Mouse (Mus musculus): Measurements from ENCODE around the gene Yjefn3. TPM values are rescaled to one million over a fixed set of nuclear protein-coding genes. Genes with fewer than 3 reads are reported as not detected.

Gene Yjefn3
- 1.4 and 2.5 TPM in 2 replicates for polyA plus RNA-seq (2012)

GRCm38 (mm10) chr8:69902163-69903062 is at the start of gene Yjefn3, which contains the start of the genes Tssk6 and Ndufa13:
Gene Yjefn3, minus strand, starts transcription at chr8:69902712.
Gene Tssk6, plus strand, starts transcription at chr8:69902184.
Gene Ndufa13, minus strand, starts transcription at chr8:69902558.

GRCm38 (mm10) chr8:69887289-69888243 is 14.9 kb downstream of the Yjefn3 start, which contains the start of gene Cilp2:
Gene Cilp2, minus strand, starts transcription at chr8:69887687.

Other genes with a start within 250 kb of the Yjefn3 start
- not detected in 2 replicates for gene Zfp964, start 248.2 kb downstream of the Yjefn3 start, polyA plus RNA-seq (2012)
- 1.2 and 2.9 TPM in 2 replicates for gene Zfp869, start 192.0 kb downstream of the Yjefn3 start, polyA plus RNA-seq (2012)
- 0.34 and 1.2 TPM in 2 replicates for gene Zfp963, start 152.7 kb downstream of the Yjefn3 start, polyA plus RNA-seq (2012)
- gene Gm20422, start 127.8 kb downstream of the Yjefn3 start, polyA plus RNA-seq (2012) = 1.1 and 2.0 TPM in 2 replicates
- gene Atp13a1, start 111.5 kb downstream of the Yjefn3 start, polyA plus RNA-seq (2012) = 66.9 and 72.1 TPM in 2 replicates
- 0.95 and 1.9 TPM in 2 replicates for gene Zfp866, start 111.5 kb downstream of the Yjefn3 start, polyA plus RNA-seq (2012)
- 55.4 and 65.7 TPM in 2 replicates for gene Gmip, start 94.0 kb downstream of the Yjefn3 start, polyA plus RNA-seq (2012)
- 1.4 and 1.8 TPM in 2 replicates for gene Lpar2, start 80.3 kb downstream of the Yjefn3 start, polyA plus RNA-seq (2012)
- 53.7 and 82.5 TPM in 2 replicates for gene Pbx4, start 70.2 kb downstream of the Yjefn3 start, polyA plus RNA-seq (2012)
- gene Cilp2, start 15.0 kb downstream of the Yjefn3 start, polyA plus RNA-seq (2012) = 0.23 and 0.24 TPM in 2 replicates
- gene Tssk6, start 528 bp downstream of the Yjefn3 start, polyA plus RNA-seq (2012) = 2.6 and 4.7 TPM in 2 replicates
- 142 and 151 TPM in 2 replicates for gene Ndufa13, start 154 bp downstream of the Yjefn3 start, polyA plus RNA-seq (2012)
- 94.1 and 106 TPM in 2 replicates for gene Gatad2a, start 93.7 kb upstream of the Yjefn3 start, polyA plus RNA-seq (2012)
- 30.2 and 31.7 TPM in 2 replicates for gene Mau2, start 140.0 kb upstream of the Yjefn3 start, polyA plus RNA-seq (2012)
- gene Sugp1, start 140.1 kb upstream of the Yjefn3 start, polyA plus RNA-seq (2012) = 39.8 and 41.2 TPM in 2 replicates
- not detected in 2 replicates for gene Tm6sf2, start 170.2 kb upstream of the Yjefn3 start, polyA plus RNA-seq (2012)
- gene Hapln4, start 180.7 kb upstream of the Yjefn3 start, polyA plus RNA-seq (2012) = 0.02 TPM in 1 of 2 replicates, not detected in the other
- gene Ncan, start 218.2 kb upstream of the Yjefn3 start, polyA plus RNA-seq (2012) = not detected in 2 replicates
- 18.9 and 22.4 TPM in 2 replicates for gene Nr2c2ap, start 228.6 kb upstream of the Yjefn3 start, polyA plus RNA-seq (2012)
- 8.8 and 10.6 TPM in 2 replicates for gene Rfxank, start 236.4 kb upstream of the Yjefn3 start, polyA plus RNA-seq (2012)
- gene Borcs8, start 236.8 kb upstream of the Yjefn3 start, polyA plus RNA-seq (2012) = 86.9 and 91.2 TPM in 2 replicates
- 0.36 and 0.43 TPM in 2 replicates for gene Mef2b, start 237.0 kb upstream of the Yjefn3 start, polyA plus RNA-seq (2012)

All from megakaryocyte-erythroid progenitor cell, adult 5 weeks (primary cell).